Mouse (Mus musculus) CD4-positive helper T cell, adult 2 months (primary cell): ENCODE data around the gene Gm17027.
"Not testable (repeated sequence)": the region's sequence is repeated elsewhere in the genome, so short reads cannot be mapped to it uniquely, and the experiment has no call there.

Experiments used
- DNase-seq: peaks from one replicate; pipeline ENCODE4 v3.0.0-alpha.2; 2012; ENCODE audit warnings: low read depth, missing footprints, low spot score

Gm17027 gene

GRCm38 (mm10) chr14:42162522-42162921 is at the start of gene Gm17027:
Gm17027 (minus strand) TSS chr14:42162622.
- not testable (repeated sequence) for DNase-seq

- DNase-seq: not testable (repeated sequence)
These were observed 28.3 kb upstream of the Gm17027 start, which contains the start of gene Gm3573 for GRCm38 (mm10) chr14:42190691-42191090. Gm3573 (minus strand) TSS chr14:42190791.

GRCm38 (mm10) chr14:42183936-42184335 is 21.5 kb upstream of the Gm17027 start:
- DNase-seq: not testable (repeated sequence)

GRCm38 (mm10) chr14:42134571-42134970 is 27.9 kb downstream of the Gm17027 start:
- not testable (repeated sequence) for DNase-seq

GRCm38 (mm10) chr14:42133806-42134205 is 28.6 kb downstream of the Gm17027 start:
- not testable (repeated sequence) for DNase-seq

GRCm38 (mm10) chr14:42117269-42117668 is 45.2 kb downstream of the Gm17027 start, which contains the start of gene Gm7951:
Gm7951 (minus strand) TSS chr14:42117369.
- DNase-seq: not testable (repeated sequence)
